Mouse (Mus musculus): ENCODE data around the gene Rora. TPM values are rescaled to one million over a fixed set of nuclear protein-coding genes. Genes with fewer than 3 reads are reported as not detected.

Rora gene
- total RNA-seq, 2 experiments from 2014 or later = 56.5 to 109 TPM

DNA sequence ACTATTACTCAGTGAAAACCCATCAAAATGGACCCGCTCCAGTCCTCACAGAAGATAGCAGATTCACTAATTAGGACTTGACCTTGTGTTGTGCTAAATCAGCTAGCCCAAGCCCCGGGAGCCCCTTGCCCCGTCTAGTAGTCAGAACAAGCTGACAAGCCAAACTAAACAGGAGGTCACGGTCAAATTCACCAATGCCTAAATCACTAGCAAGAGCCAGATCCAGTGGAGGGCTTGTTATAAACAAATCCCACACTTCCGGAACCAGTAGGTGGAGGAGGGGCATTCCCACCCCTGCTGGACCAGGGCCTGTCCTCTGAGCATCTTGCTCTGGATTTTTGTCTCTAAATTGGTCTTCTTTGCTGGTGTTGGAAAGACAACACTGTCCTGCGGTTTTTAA is 486.6 kb downstream of the Rora start:
- DNase-seq = no peak

DNA sequence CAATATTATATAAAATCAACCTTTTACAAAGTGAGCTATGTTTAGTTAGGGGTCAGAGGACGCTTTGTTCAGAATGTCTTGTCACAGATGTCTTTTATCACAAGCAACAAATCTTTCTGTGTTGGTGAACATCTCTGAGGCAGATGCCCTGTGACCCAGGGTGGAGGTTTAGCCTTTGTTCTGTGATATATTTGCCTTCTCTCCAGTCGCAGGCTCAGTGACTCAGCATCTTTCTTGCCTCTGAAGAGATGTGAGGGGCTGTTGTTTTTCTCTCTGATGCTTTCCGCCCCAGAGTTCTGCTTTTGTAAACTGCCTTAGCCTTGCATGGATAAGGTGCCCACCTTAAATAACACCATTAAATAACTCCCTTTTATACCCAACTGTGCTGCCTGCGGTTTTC is 488.3 kb downstream of the Rora start:
- peak; percentile 5 to 45 for DNase-seq

DNA sequence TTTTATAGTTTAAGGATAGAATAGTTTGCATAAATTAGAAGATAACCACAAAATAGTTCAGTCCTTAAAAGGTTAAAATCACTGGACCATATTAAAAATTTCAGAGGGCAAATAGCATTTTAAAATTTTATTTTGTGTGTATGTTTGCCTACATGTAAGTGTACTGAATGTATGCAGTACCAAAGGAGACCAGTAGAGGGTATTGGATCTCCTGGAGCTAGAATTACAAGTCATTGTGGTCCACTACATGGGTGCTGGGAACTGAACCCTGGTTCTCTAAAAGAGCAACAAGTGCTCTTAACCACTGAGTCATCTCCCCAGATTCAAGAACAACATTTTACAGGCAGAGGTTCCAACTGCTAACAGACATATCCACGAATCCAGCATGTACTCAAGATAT is 493.4 kb downstream of the Rora start:
- no peak for DNase-seq

DNA sequence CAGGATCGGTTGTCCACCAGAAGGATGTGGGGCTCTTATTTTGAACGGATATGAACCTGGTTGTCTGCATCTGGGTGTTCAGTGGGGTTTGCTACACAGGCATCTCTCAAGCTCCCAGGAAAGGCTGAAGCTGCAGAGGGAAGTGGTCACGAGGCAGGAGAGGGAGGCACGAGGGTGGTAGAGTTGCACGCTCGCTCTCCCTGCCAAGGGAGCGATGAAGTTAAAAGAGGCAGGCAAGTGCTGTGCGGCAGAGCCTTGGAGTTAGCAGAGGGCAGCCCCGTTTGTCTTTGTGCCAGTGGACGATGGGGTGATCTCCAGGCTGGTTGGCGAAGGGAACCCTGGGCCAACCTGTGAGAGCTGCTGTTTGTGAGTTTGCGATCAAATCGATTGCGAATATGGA is 496.6 kb downstream of the Rora start:
- DNase-seq = no peak

GRCm38 (mm10) chr9:69154684-69155083 is 501.1 kb downstream of the Rora start:
- no peak for DNase-seq

DNA sequence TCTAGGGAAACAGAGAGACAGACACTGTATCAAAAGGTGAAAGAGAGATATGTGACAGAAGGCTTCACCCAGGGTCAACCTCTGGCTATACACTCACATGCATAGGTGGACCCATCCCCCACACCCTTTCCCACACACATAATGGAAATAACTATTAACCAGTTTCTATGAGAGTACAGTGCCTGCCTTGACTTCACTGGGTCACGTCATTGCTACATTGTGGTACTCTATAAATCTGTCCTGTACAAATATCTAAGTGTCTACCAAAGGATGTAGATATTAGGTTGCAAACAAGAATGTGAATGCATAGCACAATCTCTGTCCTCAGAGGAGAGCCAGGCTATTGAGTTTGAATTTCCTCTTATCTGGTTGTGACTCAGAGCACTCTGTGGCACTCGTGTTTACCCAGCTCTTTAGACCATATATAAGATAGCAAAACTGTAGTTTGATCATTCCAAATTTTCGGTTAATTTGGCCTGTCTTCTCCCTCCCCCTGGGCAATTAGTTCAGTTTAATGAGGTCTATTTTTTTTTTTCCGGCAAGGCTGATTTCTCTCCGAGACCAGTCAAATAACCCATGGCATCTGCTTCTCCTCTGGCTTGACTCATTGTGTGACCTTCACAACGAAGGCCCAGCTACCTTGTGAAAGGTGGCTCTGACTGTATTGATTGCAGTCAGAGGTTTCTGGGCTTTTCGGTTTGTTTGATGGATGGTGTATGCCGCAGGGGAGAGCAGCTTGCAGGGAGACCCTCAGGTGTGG is 502.4 kb downstream of the Rora start:
- DNase-seq = peak in 1 of 2 experiments; percentile 20

GRCm38 (mm10) chr9:69160818-69161217 is 507.2 kb downstream of the Rora start:
- DNase-seq = no peak

DNA sequence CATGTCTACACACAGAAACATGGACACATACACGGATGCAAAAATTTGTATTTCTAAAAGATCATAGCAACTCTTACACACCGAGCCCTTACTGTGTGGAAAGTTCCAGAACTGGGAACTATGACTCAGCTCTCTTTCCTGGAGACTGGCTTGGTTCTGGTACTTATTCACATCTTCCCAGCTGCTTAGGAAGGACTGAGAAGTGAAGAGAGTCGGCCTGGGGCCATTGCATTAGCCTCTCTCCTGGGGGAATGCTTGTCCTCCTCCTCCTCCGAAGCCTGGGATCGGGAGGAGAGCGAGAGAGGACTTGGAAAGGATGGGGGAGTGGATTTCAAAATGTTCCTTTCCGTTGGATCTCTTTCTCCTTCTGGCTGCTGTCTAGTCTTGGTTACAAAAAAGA is 511.1 kb downstream of the Rora start:
- peak in 1 of 2 experiments; percentile 28 for DNase-seq

GRCm38 (mm10) chr9:69165096-69165836 is 511.7 kb downstream of the Rora start:
- no peak for DNase-seq

- no peak for DNase-seq
These were observed 520.5 kb downstream of the Rora start for GRCm38 (mm10) chr9:69174061-69174460.

- DNase-seq = no peak
These were observed 521.0 kb downstream of the Rora start for GRCm38 (mm10) chr9:69174527-69175116.

GRCm38 (mm10) chr9:69176988-69177387 is 523.4 kb downstream of the Rora start:
- peak; percentile 41 to 54 for DNase-seq

DNA sequence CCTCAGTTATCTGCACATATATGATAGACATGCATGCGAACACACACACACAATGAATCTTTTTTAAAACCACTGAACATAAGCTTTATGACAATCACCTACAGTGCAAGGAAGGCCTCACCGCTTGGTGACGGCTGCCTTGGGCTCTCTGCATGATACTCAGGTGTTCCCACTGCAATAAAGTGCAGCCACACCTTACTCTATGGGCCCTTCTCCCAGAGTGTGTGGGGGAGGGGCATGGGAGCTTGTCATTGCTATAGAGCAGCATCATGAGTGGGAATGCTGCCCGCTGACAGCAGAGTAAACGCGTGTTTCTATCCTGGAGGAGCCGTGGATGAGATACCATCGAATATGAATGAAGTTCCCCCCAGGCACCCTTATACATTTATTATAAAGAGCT is 525.6 kb downstream of the Rora start:
- DNase-seq = no peak

- peak in 1 of 2 experiments; percentile 30 for DNase-seq
These were observed 527.4 kb downstream of the Rora start for GRCm38 (mm10) chr9:69180961-69181360.

- peak in 1 of 2 experiments; percentile 13 for DNase-seq
These were observed 527.8 kb downstream of the Rora start for GRCm38 (mm10) chr9:69181411-69181810.

- peak in 1 of 2 experiments; percentile 19 for DNase-seq
These were observed 530.3 kb downstream of the Rora start for GRCm38 (mm10) chr9:69183888-69184287.

DNA sequence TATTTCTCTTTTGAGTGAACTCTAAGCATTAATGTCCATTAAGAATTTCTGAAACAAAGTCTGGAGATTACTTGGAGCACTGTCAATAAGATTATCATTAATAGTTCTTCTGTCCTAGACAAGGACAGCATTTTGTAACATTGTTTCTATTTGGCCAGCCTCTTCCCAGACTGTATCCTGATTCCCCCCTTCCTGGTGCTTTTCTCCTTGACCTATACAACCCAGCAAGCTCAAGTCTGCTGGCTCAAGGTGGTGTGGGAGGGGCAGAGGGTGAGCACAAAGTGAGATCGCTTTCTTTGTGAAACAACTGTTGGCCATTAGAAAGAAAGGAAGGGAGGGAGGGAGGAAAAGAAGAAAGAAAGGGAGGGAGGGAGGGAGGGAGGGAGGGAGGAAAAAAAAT is 537.1 kb downstream of the Rora start:
- DNase-seq = peak; percentile 70 to 74

DNA sequence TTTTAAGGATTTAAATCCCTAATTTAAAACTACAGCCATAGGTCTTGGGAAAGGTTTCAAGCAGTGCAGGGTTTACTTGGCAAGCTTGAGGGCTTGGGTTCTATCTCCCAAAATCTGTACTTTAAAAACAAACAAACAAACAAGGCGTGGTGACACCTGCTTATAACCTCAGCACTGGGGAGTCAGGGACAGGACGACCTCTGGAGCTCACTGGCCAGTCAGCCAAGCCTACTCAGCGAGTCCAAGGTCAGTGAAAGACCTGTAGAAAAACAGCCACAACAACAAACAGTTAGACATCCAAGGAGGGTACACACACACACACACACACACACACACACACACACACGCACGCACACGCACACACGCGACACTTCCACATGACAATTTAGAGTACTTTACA is 538.9 kb downstream of the Rora start:
- peak in 1 of 2 experiments; percentile 16 for DNase-seq

DNA sequence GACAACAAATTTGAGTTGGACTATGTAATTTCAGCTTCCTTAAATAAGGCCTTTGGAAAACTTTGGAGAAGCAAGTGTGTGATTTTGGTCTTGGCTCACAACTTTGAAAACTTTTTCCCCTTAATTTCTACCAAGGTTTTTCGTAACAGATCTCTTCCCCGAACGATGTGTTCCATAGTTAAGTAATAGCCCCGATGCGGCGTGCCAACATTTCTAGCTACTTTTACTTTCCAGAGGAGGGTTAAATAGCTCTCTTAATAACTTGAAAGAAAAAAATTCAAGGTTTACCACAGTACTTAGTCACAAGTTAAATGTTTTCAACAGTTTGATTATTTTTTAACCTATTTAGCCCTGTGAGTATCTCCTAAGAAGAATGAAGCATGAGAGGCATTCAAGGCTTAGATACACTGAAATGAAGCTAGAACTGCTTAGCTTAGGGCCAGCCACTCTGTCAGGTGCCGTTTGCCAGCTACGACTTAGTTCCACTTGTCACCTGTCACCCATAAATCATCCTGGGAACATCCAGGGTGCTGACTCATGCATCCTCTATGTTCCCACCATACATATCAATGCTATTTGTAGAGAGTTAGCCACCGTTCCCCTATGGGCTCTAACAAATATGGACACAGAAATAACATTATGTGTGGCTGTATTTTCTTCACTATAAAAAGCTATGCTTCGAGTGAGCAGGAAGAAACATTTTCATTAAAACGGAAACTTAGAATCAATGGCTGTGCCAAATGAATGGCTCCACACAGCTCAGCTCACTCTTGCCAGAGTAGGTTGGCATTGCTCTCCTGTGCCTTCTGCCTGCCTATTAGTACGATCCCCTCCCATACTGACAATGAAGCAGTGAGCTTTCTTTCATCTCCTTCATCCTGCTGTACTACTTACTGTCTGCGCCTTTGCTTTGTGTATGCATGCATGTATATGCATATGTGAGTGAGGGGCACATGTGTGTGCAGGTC is 541.3 kb downstream of the Rora start:
- DNase-seq = peak; percentile 50 to 54

DNA sequence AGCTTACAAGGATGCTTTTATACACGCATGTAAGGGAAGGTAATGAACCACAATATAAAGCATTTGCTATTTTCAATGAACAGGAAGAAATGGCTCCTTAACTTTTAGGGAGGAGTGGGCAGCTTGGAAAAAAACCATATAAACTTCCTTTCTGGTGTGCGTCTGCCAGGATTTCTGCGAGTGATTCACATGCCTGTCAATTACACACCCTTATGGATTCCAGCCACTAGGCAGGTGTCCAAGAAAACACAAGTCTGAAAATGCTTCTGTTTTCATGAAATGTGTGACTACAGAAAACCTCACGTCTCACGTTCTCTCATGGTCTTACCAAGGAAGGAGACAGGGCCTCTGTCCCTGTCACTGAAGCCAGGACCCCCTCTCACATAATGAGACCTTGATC is 560.2 kb downstream of the Rora start:
- DNase-seq = peak; percentile 52 to 69

GRCm38 (mm10) chr9:69224841-69225240 is 571.3 kb downstream of the Rora start:
- DNase-seq = no peak

- DNase-seq = no peak
These were observed 572.8 kb downstream of the Rora start for GRCm38 (mm10) chr9:69226424-69226823.
